Mouse (Mus musculus) left cerebral cortex, adult 2 months (tissue): ENCODE measurements around the gene Iqcn. TPM values are rescaled to one million over a fixed set of nuclear protein-coding genes. Genes with fewer than 3 reads are reported as not detected.

Experiments used
- DNase-seq, 2 experiments: peaks; one replicate each; pipeline ENCODE4 v3.0.0; 2021 to 2022; ENCODE audit warnings: low spot score in 2 of 2, mixed read lengths in 1 of 2; ENCODE audit errors: extremely low spot score in 1 of 2
- H3K27ac ChIP-seq: fragments of 200-600 bp; 2 replicates; pipeline ENCODE4 v1.8.1; 2022
- H3K4me3 ChIP-seq: fragments of 200-600 bp; 2 replicates; pipeline ENCODE4 v1.8.1; 2022
- CTCF ChIP-seq: fragments of 200-600 bp; IDR thresholded peaks from 2 replicates; pipeline ENCODE4 v1.8.1; 2022; ENCODE audit warnings: antibody characterized with exemption, mild to moderate bottlenecking, moderate library complexity
- intact Hi-C: fragments of 180-260 bp; cut with DNase I; formaldehyde crosslinking; loops from one replicate; pipeline ENCODE4 v1.15.1; 2025
- total RNA-seq, 2 experiments: library from RNA; stranded (reverse); gene quantifications; 2 replicates each; pipeline ENCODE4 v1.2.3; 2021

The Iqcn gene
- total RNA-seq, 2 experiments from 2014 or later = 0.16 to 0.21 TPM

DNA sequence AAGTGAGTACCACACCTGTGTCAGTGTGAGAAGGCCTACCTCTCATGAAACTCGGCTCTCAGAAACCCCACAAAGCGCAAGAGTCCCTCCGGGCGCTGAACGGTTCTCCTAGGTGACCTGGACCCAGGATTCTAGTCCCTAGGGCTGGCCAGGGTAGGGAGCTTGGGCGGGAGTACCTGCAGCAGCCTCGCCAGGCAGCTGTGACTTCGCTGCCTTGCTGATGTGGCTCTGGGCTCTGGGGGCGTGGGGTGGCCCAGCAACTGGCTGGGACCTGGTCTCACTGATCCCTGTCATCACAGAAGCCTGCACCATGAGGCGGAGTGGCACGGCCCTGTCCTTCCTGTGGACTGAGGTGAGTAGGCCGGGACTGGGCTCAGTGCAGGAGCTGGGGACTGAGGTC, 21.0 kb downstream of the Iqcn start:
- no peak overlapping the region for H3K4me3 ChIP-seq
- intact Hi-C loops = no loop called here
- H3K27ac ChIP-seq = no peak overlapping the region
- TF ChIP-seq CTCF = no peak
- DNase-seq = no peak

DNA sequence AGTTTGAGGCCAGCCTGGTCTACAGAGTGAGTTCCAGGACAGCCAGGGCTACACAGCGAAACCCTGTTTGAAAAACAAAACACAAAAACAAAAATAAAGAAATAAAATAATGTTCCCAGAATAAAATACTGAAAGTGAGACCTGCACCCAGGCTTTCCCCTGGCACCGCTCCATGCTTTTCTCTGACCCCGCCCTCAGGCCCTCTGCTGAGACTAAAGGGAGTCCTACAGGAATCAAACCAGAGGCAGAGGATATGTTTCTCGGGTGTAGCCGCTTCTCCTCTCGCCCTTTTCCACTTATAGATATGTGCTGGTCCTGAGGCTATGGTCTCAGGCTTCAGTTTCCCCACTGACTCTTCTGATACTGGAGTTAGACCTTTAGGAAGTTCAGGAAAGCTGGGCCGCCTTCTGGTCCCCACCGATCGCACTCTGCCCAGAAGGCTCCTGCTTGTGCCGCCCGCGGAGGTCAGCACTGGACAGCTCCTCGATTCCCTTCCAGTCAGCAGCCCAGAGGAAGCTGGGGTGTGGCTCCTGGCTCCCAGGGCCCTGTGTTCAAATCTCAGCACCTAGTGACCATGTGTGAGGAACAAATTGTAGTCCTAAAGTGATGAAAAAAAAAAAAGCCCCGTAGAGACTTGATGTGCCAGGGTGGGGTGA, 22.7 kb downstream of the Iqcn start:
- Histone ChIP-seq H3K27ac (no peak overlapping the region), H3K4me3 (no peak overlapping the region)
- no peak for DNase-seq
- no peak for TF ChIP-seq CTCF
- intact Hi-C loops = no loop called here

DNA sequence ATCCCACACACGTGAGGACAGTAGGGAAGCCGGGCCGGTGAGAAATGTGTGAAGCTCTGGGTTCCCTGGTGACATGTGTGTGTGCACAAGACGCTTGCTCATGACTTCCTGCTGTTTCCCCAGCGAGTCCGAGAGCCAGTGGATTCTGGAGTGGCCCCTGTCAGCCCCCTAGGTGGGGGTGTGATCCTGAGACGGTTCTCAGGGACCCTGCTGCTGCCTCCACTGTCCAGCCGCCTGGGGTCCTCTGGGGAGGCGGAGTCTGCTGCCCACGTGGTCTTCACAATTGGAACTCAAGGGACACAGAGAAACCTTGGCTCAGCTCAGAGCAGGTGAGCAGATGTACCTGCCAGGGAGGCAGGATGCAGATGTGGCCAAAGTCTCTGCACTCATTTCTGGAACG, 23.5 kb downstream of the Iqcn start:
- no peak for TF ChIP-seq CTCF
- intact Hi-C loops = no loop called here
- DNase-seq = no peak
- Histone ChIP-seq H3K4me3 (no peak overlapping the region), H3K27ac (no peak overlapping the region)

DNA sequence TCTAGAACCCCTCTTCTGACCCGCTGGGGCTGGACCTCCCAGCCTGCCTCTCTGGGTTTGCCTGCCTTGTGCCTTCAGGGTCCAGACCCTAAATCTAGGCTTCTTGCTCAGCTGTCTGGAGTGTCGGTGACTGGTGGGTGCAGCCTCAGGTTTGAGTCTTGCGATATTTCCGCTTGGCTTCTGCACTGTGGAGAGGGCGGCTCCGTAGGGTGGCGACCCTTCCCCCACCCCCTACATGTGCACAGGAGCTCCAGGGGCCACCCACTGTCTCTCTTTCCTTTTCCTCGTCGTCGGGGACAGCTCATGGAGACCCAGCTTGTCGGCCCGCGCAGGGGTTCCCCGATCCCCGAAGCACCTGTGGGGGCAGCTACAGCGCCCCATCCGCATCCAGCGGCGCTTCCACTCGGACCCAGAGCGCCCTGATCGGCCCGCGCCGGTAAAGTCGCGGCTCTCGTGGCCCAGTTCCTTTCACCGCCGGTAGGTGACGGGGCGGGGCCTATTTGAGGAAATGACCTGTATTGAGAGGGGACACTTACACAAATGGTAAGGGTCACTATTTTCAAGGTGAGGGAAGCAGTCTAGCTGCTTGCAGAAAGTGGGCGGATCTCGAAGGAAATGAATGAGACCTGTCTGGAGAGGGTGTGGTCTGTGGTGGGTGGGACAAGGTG, 26.7 kb downstream of the Iqcn start:
- Histone ChIP-seq H3K4me3 (0 out of 2 replicates have a peak overlapping the region, but pooled peaks have one; percentile 27), H3K27ac (no peak overlapping the region)
- intact Hi-C loops = no loop called here
- peak; percentile 35 for TF ChIP-seq CTCF
- no peak for DNase-seq

DNA sequence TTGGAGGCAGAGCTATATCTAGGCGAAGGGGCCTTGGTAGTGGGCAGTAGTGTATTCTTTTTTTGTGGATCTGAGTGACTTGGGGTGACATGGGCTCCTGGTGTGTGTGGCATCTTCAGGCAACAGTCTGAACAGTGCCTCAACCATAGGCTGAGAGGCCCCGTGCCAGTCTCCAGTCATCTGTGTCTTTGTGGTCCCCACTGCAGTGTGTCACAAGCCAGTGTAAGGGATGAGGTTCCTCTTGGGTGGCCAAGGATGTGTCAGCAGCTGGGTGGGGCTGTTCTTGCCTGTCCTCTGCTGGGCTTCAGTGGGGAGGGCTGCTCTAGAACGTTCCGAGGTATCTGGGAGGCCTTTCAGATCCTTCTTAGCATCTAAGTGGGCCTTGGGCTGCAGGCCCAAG, 27.7 kb downstream of the Iqcn start:
- no peak for TF ChIP-seq CTCF
- H3K4me3 ChIP-seq = no peak overlapping the region
- no peak overlapping the region for H3K27ac ChIP-seq
- intact Hi-C loops = no loop called here
- no peak for DNase-seq

DNA sequence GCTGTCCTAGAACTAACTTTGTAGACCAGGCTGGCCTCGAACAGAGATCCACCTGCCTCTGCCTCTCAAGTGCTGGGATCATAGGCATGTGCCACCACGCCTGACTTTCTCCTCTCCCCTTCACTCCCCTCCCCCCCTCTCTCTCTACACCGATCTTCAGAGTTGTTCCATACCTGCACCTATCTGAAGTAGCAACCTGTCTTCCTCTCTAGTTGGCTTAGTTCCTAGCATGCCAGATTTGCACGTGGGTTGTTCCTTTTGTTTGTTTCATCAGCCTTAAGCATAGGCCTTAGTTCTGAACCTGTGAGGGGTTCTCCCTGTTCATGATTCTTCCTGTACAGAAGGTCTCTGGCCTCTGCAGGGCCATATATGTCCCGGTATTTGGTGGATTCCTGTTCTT, 34.4 kb downstream of the Iqcn start:
- DNase-seq = no peak
- intact Hi-C loops = no loop called here
- Histone ChIP-seq H3K27ac (no peak overlapping the region), H3K4me3 (no peak overlapping the region)
- no peak for TF ChIP-seq CTCF

DNA sequence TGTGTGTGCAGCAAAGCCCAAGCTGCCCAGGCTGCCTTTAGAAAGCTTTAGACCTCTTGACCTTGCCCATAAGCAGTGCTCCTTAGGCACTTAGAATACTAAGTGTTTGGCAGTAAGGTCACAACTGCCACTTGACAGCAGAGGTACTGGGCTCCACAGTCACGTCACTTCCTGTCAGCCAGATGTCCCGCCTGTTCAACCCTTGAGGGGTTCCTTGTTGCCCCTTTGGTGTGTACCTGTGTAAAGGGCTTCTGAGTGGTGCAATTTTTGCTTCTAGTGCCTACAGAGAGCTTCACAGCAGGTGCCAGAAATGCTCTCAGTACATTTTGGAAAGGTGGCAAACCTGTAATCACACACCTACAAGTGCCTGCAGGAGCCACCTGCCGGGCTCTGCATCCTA, 35.0 kb downstream of the Iqcn start:
- TF ChIP-seq CTCF = no peak
- intact Hi-C loops = no loop called here

DNA sequence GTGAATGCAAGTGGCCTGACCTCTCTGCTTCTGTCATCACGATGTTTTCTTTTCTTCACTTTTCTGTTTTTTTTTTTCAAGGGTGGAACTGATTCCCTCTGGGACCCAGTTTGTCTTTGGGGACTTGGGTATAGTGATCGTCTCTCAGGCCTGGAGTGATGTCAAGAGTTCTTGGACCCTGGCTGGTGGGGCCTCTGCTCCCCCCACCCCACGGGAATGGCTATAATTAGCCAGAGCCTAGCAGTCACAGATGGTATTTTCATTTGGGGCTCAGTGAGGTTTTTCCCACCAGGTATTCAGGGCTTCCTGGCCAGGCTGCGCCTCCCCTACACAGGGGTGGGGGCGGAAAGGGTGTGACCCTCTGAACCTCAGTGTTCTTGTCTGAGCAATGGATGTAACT, 38.4 kb downstream of the Iqcn start:
- TF ChIP-seq CTCF = no peak
- DNase-seq = no peak
- Histone ChIP-seq H3K27ac (no peak overlapping the region), H3K4me3 (no peak overlapping the region)
- intact Hi-C loops = no loop called here

More for the DNA sequence above, 35.0 kb downstream of the Iqcn start:
- no peak for DNase-seq
- Histone ChIP-seq H3K27ac (no peak overlapping the region), H3K4me3 (no peak overlapping the region)

DNA sequence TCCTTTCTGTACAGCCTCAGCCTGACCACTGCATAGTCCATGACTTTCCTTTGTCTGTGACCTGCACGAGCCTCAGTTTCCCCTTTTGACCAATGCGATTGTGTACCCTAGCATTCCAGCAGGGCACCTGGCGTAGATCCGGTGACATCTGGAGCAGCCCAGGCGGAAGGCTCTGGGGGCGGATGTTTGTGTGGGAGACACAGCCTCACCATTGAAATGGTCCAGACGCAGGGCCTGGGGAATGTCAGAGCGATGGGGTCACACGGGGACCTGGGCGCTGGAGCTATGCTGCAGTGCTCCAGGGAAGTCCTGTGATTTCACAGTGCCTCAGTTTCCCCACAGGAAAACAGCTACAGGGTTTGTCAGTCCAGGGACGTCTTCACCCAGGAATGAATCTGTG, 38.9 kb downstream of the Iqcn start:
- no peak overlapping the region for H3K4me3 ChIP-seq
- intact Hi-C loops = no loop called here
- no peak overlapping the region for H3K27ac ChIP-seq
- TF ChIP-seq CTCF = no peak
- no peak for DNase-seq

DNA sequence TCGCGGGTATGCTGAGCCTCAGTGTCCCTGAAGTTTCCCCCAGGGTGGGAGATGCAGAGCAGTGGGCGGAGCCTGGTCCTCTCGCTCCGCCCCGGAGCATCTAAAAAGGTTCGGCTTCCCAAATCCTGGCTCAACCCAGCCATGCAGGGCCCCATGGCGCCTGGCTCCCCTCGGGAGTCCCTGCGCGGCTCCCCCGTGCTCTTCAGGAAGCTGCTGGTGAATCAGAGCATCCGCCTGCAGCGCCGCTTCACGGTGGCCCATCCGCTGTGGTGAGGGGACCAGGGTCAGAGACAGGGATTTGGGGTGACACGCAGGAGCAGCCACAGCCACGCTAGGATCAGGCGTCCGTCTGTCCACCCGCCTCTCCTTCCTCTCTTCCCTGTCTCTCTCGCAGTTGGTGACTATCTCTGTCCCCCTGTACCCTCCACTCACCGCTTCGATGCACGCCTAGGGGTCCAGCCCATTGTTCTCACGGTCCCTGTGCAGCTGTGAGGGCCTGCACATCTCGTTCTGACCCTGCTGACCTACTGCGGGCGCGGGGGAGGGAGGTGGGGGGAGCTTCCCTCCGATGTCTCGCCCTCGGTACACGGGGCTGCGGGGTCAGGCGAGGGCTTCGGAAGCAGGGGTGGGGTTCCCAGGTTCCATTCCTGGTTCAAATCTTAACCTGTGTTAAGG, 39.9 kb downstream of the Iqcn start:
- Histone ChIP-seq H3K4me3 (peak overlapping the region; percentile 47), H3K27ac (no peak overlapping the region)
- intact Hi-C loops = no loop called here
- DNase-seq = no peak
- TF ChIP-seq CTCF = no peak

DNA sequence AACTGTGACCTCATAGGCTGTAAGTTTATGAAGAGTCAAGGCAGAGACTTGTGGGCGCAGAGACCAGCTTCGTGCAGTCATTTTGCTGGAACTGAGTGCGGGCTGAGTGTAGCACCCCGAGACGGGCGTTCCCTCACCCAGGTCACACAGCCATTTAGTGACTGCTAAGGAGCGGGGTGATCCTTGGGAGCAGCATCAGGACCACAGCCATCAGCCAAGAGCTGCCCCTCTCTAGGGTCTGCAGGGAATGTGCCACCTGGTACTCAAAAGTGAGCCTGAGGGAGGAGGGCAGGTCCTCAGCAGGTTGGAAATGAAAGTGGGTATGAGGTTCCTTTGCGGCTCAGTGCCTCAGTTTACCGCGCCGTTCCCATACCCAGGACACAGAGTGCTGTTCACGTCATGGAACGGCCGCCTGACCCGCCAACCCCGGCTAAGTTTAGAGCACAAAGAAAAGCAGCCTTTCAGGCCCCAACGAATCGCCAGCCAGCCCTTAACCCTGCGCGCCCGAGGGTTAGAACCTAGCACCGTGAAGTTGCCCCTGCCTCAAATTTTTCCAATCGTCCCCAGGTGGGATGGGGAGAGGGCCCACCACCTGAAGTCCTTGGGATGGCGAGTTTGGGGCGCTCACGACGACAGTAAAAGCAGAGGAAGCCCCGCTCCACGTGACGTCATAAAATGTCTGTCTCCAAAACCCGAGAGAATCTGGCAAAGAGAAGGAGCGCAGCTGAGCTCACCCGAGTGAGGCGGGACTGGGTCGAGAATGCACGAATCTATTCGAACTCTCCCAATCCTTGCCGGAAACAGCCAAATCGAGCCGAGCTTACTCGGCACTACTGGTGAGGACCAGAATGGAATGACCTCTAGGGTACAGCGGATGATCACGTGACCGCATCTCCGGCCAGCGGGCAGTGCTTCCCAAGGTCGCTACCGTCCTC, 40.7 kb downstream of the Iqcn start:
- Histone ChIP-seq H3K27ac (no peak overlapping the region), H3K4me3 (peak overlapping the region; percentile 47)
- DNase-seq = no peak
- no peak; the same call in 1 of the 2 replicates for TF ChIP-seq CTCF
- intact Hi-C loops = no loop called here
